9 mouse cellular contexts compared by ENCODE assay signal in genomic region chr15:93438663-93439062, GRCm38 (mm10). TPM values are rescaled to one million over a fixed set of nuclear protein-coding genes. Genes with fewer than 3 reads are reported as not detected.
DNase-seq lines count a peak whose midpoint lies in the region; TF ChIP-seq lines count a peak whose summit lies in the region.
"Had no signal": no experiment of that assay in that cellular context is flagged by ENCODE, and none has a peak within 500 bp of the region (broad histone marks: within the 10 kb centered on the region; RNA-seq: fewer than 3 reads in every experiment).

No protein-coding gene starts in this region.

- dilution Hi-C loops in CH12.LX (cut with MboI; ENCODE audit: extremely low pct_ligation_motif_present, extremely low pct_unique_long_range_greater_than_20kb, low sequenced_read_pairs): no loop called here

- TF ChIP-seq EP300 in CH12.LX (IDR thresholded peaks at IDR 0.05; ENCODE audit: low read length): no peak

- H3K27me3 ChIP-seq in CH12.LX (replicated peaks): no peaks in the 10 kb centered on the region
- H3K27me3 ChIP-seq: limb, embryonic 13.5 days had no signal

- H3K9ac ChIP-seq in CH12.LX (ENCODE audit: insufficient read depth, low read depth): no peak overlapping the region
- H3K9ac ChIP-seq: limb, embryonic 13.5 days had no signal

- intact Hi-C loops in gastrocnemius, adult 2 months (cut with DNase I): loop anchor here (1.0 kb wide), 1 partner anchor 171 kb away; no protein-coding TSS in a partner anchor

- no peak overlapping the region for H3K4me3 ChIP-seq in CH12.LX (replicated peaks in 1 of 3; ENCODE audit: low read depth in 2 of 3, low read length in 2 of 3, poor library complexity in 1 of 3)
- H3K4me3 ChIP-seq in gastrocnemius, adult 2 months: no peak overlapping the region
- no peak overlapping the region for H3K4me3 ChIP-seq in lung, adult 2 months (replicated peaks; ENCODE audit: extremely low read depth, low read depth, low read length)
- H3K4me3 ChIP-seq: limb, embryonic 13.5 days had no signal

- peak; percentile 67 to 85 for TF ChIP-seq CTCF in CH12.LX (conservative IDR thresholded peaks at IDR 0.05 in 1 of 2, IDR thresholded peaks at IDR 0.05 in 1 of 2; ENCODE audit: low read depth in 2 of 2, low read length in 2 of 2)
- TF ChIP-seq CTCF in gastrocnemius, adult 2 months (IDR thresholded peaks at IDR 0.05): peak; percentile 86
- peak; percentile 93 for TF ChIP-seq CTCF in lung, adult 2 months (IDR thresholded peaks at IDR 0.05; ENCODE audit: insufficient read depth, low read length)

- H3K4me2 ChIP-seq in CH12.LX (ENCODE audit: insufficient read depth, low read depth, poor library complexity, severe bottlenecking): no peak overlapping the region
- H3K4me2 ChIP-seq: limb, embryonic 13.5 days had no signal

- no peaks in the 10 kb centered on the region for H3K9me3 ChIP-seq in CH12.LX (replicated peaks; ENCODE audit: low read length)
- H3K9me3 ChIP-seq: limb, embryonic 13.5 days had no signal

- H3K79me2 ChIP-seq in CH12.LX (replicated peaks; ENCODE audit: control insufficient read depth, extremely low read depth, insufficient read depth, poor library complexity, severe bottlenecking): no peaks in the 10 kb centered on the region

- H3K27ac ChIP-seq in CH12.LX (ENCODE audit: insufficient read depth, low read depth): no peak overlapping the region
- no peak overlapping the region for H3K27ac ChIP-seq in gastrocnemius, adult 2 months
- H3K27ac ChIP-seq: limb, embryonic 13.5 days had no signal

- 51% methylated on average over 5 of the region's 5 CpGs for WGBS in lung, adult 2 months

- peak; percentile 85 for TF ChIP-seq RAD21 in CH12.LX (IDR thresholded peaks at IDR 0.05; ENCODE audit: low read depth, low read length)

- DNase-seq in CH12.LX (ENCODE audit: extremely low read depth): peak; percentile 82
- peak; percentile 41 for DNase-seq in T-cell, adult 2 months (ENCODE audit: low spot score)
- DNase-seq in cerebellum, postnatal 25 days: peak; percentile 67 to 78
- DNase-seq in gastrocnemius, adult 2 months: peak; percentile 47
- peak; percentile 73 to 75 for DNase-seq in kidney, postnatal 4 days
- peak; percentile 54 for DNase-seq in lung, adult 2 months
- peak; percentile 50 for DNase-seq in retina, postnatal 7 days (ENCODE audit: low read depth, low spot score)
- DNase-seq in yolk sac, embryonic 10.5 days (ENCODE audit: low spot score): peak; percentile 14

- peaks cover 0 to 28% of the 10 kb centered on the region in 2 experiments; a peak in 3 of 4 replicates for H3K4me1 ChIP-seq in CH12.LX (ENCODE audit: control insufficient read depth in 1 of 2, insufficient read depth in 2 of 2)
- H3K4me1 ChIP-seq in lung, adult 2 months (ENCODE audit: control insufficient read depth, insufficient read depth, low read length): peaks cover 4% of the 10 kb centered on the region; the same call in 1 of the 2 replicates

- no peak for TF ChIP-seq POLR2A in CH12.LX (IDR thresholded peaks at IDR 0.05; ENCODE audit: low read depth, low read length)
- no peak for TF ChIP-seq POLR2A in lung, adult 2 months (IDR thresholded peaks at IDR 0.05; ENCODE audit: borderline replicate concordance, extremely low read depth, low read depth, low read length)

- peaks cover 37 to 76% of the 10 kb centered on the region in 2 experiments for H3K36me3 ChIP-seq in CH12.LX (replicated peaks in 1 of 2; ENCODE audit: control insufficient read depth in 1 of 2, insufficient read depth in 1 of 2, low read length in 1 of 2)

- in situ Hi-C loops in CH12.LX (cut with MboI; ENCODE audit: low pct_ligation_motif_present, low pct_unique_long_range_greater_than_20kb, low sequenced_read_pairs): loop anchor here (10.0 kb wide), 1 partner anchor 64 kb away; no protein-coding TSS in a partner anchor

TF ChIP-seq in CH12.LX, 34 proteins besides CTCF, POLR2A, EP300 and RAD21:
- TF ChIP-seq ZKSCAN1 (IDR thresholded peaks at IDR 0.05; ENCODE audit: borderline replicate concordance, low read depth, low read length) (no peak), MAX (IDR thresholded peaks at IDR 0.05; ENCODE audit: low read length) (no peak), MAZ (IDR thresholded peaks at IDR 0.05; ENCODE audit: low read depth, low read length) (no peak), E2F4 (IDR thresholded peaks at IDR 0.05; ENCODE audit: insufficient replicate concordance, low read depth, low read length) (no peak), RCOR1 (conservative IDR thresholded peaks at IDR 0.05; ENCODE audit: low read depth, low read length) (no peak), HCFC1 (IDR thresholded peaks at IDR 0.05; ENCODE audit: low read depth, low read length) (no peak), ELF1 (IDR thresholded peaks at IDR 0.05; ENCODE audit: low read depth, low read length) (no peak), USF2 (conservative IDR thresholded peaks at IDR 0.05; ENCODE audit: low read depth, low read length) (no peak), KAT2A (IDR thresholded peaks at IDR 0.05; ENCODE audit: insufficient replicate concordance, low read length) (no peak), NRF1 (IDR thresholded peaks at IDR 0.05; ENCODE audit: low read depth, low read length) (no peak), NELFE (IDR thresholded peaks at IDR 0.05; ENCODE audit: low read depth, low read length) (no peak), IRF4 (IDR thresholded peaks at IDR 0.05; ENCODE audit: low read depth, low read length) (peak; percentile 22; the same call in 1 of the 2 replicates), ZC3H11A (IDR thresholded peaks at IDR 0.05; ENCODE audit: low read depth, low read length) (peak; percentile 6; the same call in 1 of the 2 replicates), UBTF (IDR thresholded peaks at IDR 0.05; ENCODE audit: low read depth, low read length) (no peak), MYC (IDR thresholded peaks at IDR 0.05; ENCODE audit: low read depth, low read length) (no peak), MXI1 (IDR thresholded peaks at IDR 0.05; ENCODE audit: low read depth, low read length) (no peak), ZMIZ1 (IDR thresholded peaks at IDR 0.05; ENCODE audit: low read depth, low read length) (no peak), TCF12 (IDR thresholded peaks at IDR 0.05; ENCODE audit: low read depth, low read length) (no peak), JUN (IDR thresholded peaks at IDR 0.05; ENCODE audit: insufficient read depth, low read depth, low read length) (no peak), CHD1 (IDR thresholded peaks at IDR 0.05; ENCODE audit: low read depth, low read length) (no peak), ZNF384 (IDR thresholded peaks at IDR 0.05; ENCODE audit: low read depth, low read length) (no peak), JUND (conservative IDR thresholded peaks at IDR 0.05; ENCODE audit: low read depth, low read length) (no peak), USF1 (IDR thresholded peaks at IDR 0.05; ENCODE audit: low read depth, low read length) (no peak), POLR2AphosphoS2 (IDR thresholded peaks at IDR 0.05; ENCODE audit: low read depth, low read length) (no peak), CHD2 (IDR thresholded peaks at IDR 0.05; ENCODE audit: low read length) (no peak), TBP (conservative IDR thresholded peaks at IDR 0.05; ENCODE audit: low read depth, low read length) (no peak), PAX5 (IDR thresholded peaks at IDR 0.05; ENCODE audit: low read length) (no peak), SIN3A (IDR thresholded peaks at IDR 0.05; ENCODE audit: low read length) (0 out of 2 replicates have a peak, but pooled peaks have one; percentile 39), GABPA (IDR thresholded peaks at IDR 0.05; ENCODE audit: insufficient replicate concordance, low read depth, low read length) (no peak), MEF2A (IDR thresholded peaks at IDR 0.05; ENCODE audit: borderline replicate concordance, low read depth, low read length) (no peak), SMC3 (IDR thresholded peaks at IDR 0.05; ENCODE audit: low read depth, low read length) (peak; percentile 70), ETS1 (conservative IDR thresholded peaks at IDR 0.05; ENCODE audit: low read depth, low read length) (no peak), BHLHE40 (IDR thresholded peaks at IDR 0.05; ENCODE audit: low read depth, low read length) (no peak), MAFK (IDR thresholded peaks at IDR 0.05; ENCODE audit: insufficient replicate concordance, low read length) (no peak)

RNA-seq across cellular contexts. Expression of gene Pphln1, which starts 40.5 kb away (rescaled TPM):
- 22.9 and 27.9 TPM in 2 replicates for total RNA-seq in CH12.LX (2012; rRNA removed)
- 63.9 and 69.0 TPM in 2 replicates for total RNA-seq in CH12.LX (2014; rRNA removed)
- polyA plus RNA-seq in CH12.LX (2012; ENCODE audit: insufficient read length, low read depth): 59.3 and 59.9 TPM in 2 replicates
- 10 to 100 TPM; 14.2 to 14.8 TPM for total RNA-seq in gastrocnemius, adult 2 months (2021)
- polyA plus RNA-seq in lung, adult 2 months (2012; rRNA removed): 12.6 and 21.5 TPM in 2 replicates

RNA-seq across cellular contexts. Expression of gene Zcrb1, which starts 40.5 kb away (rescaled TPM):
- 49.1 and 56.7 TPM in 2 replicates for total RNA-seq in CH12.LX (2012; rRNA removed)
- 60.3 and 72.7 TPM in 2 replicates for total RNA-seq in CH12.LX (2014; rRNA removed)
- polyA plus RNA-seq in CH12.LX (2012; ENCODE audit: insufficient read length, low read depth): 145 and 146 TPM in 2 replicates
- 100 to 1,000 TPM; 122 to 148 TPM for total RNA-seq in gastrocnemius, adult 2 months (2021)
- polyA plus RNA-seq in lung, adult 2 months (2012; rRNA removed): 30.4 and 31.6 TPM in 2 replicates

Comparison
In these comparisons a context has a peak if more than half of its experiments do, and no peak if none do; other contexts are left out.
1. DNase-seq: peak in every context shown above with its lines; median percentile 82 in CH12.LX; 74 in kidney, postnatal 4 days; 72 in cerebellum, postnatal 25 days; 54 in lung, adult 2 months; 50 in retina, postnatal 7 days; 47 in gastrocnemius, adult 2 months; 41 in T-cell, adult 2 months; 14 in yolk sac, embryonic 10.5 days.